Mouse (Mus musculus) bone marrow, adult 2 months (tissue): ENCODE measurements around the gene 1700025B11Rik.
"Not testable (repeated sequence)": the region's sequence is repeated elsewhere in the genome, so short reads cannot be mapped to it uniquely, and the experiment has no call there.

ENCODE experiments used
- CTCF ChIP-seq: fragments of 200-500 bp; IDR thresholded peaks from 2 replicates; pipeline ENCODE4 v1.5.1; 2011; ENCODE audit warnings: low read length, control low read depth; ENCODE audit not compliant: control insufficient read depth, insufficient read depth
- POLR2A ChIP-seq: fragments of 200-500 bp; IDR thresholded peaks from 2 replicates; pipeline ENCODE4 v1.6.1; 2011; ENCODE audit warnings: low read depth, mild to moderate bottlenecking, control low read depth, low read length, borderline replicate concordance; ENCODE audit not compliant: control insufficient read depth

GRCm38 (mm10) chr15:77539221-77539620 is 22.5 kb downstream of the 1700025B11Rik start:
- TF ChIP-seq POLR2A, CTCF: not testable (repeated sequence)
